Mouse (Mus musculus): ENCODE data around the gene Idh3a. TPM values are rescaled to one million over a fixed set of nuclear protein-coding genes. Genes with fewer than 3 reads are reported as not detected.

Idh3a gene
- total RNA-seq (2012; rRNA removed) (160 and 170 TPM in 2 replicates), polyA plus RNA-seq (2012; ENCODE audit: insufficient read depth in 1 of 2, insufficient read length in 2 of 2, low read depth in 1 of 2, low replicate concordance in 2 of 2, missing spikeins in 1 of 2) (100 to 1,000 TPM; 205 to 282 TPM)

- Histone ChIP-seq H3K4me1 (ENCODE audit: control insufficient read depth in 1 of 2, insufficient read depth in 2 of 2, low read length in 2 of 2) (peaks cover 9 to 31% of the 10 kb centered on the region in 2 experiments; a peak in 3 of 4 replicates), H3K9ac (ENCODE audit: control insufficient read depth, low read depth, low read length, poor library complexity, severe bottlenecking) (peak within 1 kb of the TSS; percentile 91), H3K36me3 (ENCODE audit: control insufficient read depth in 1 of 2, insufficient read depth in 2 of 2, low read length in 2 of 2) (peaks cover 16 to 46% of the 10 kb centered on the region in 2 experiments), H3K79me2 (ENCODE audit: control insufficient read depth, insufficient read depth, low read length, poor library complexity) (peaks cover 37% of the 10 kb centered on the region), H3K4me3 (ENCODE audit: control insufficient read depth in 1 of 2, insufficient read depth in 1 of 2, low read depth in 2 of 2, low read length in 2 of 2) (peak within 1 kb of the TSS; percentile 89 to 94), H3K27me3 (ENCODE audit: control insufficient read depth in 1 of 2, insufficient read depth in 2 of 2, low read length in 2 of 2) (no peaks in the 10 kb centered on the region), H3K9me3 (replicated peaks; ENCODE audit: insufficient read depth, low read length) (no peaks in the 10 kb centered on the region), H3K27ac (ENCODE audit: control insufficient read depth, low read depth, low read length) (peak within 1 kb of the TSS; percentile 98)
- DNase-seq (ENCODE audit: low read depth, low spot score), result peak; percentile 98
- TF ChIP-seq EP300 (IDR thresholded peaks at IDR 0.05; ENCODE audit: low read depth in 1 of 2, low read length in 2 of 2), result no peak
- TF ChIP-seq BHLHE40 (IDR thresholded peaks at IDR 0.05; ENCODE audit: borderline replicate concordance, low read depth, low read length), result no peak
- peak; percentile 77 for TF ChIP-seq SIN3A (IDR thresholded peaks at IDR 0.05; ENCODE audit: low read length)
- peak; percentile 72 for TF ChIP-seq MAX (IDR thresholded peaks at IDR 0.05; ENCODE audit: low read length)
- no peak for TF ChIP-seq USF2 (IDR thresholded peaks at IDR 0.05; ENCODE audit: borderline replicate concordance in 1 of 2, insufficient read depth in 1 of 2, low read depth in 1 of 2, low read length in 2 of 2)
- no peak for TF ChIP-seq ZC3H11A (IDR thresholded peaks at IDR 0.05; ENCODE audit: low read depth, low read length)
- no peak for TF ChIP-seq MEF2A (IDR thresholded peaks at IDR 0.05; ENCODE audit: extremely low read depth, insufficient replicate concordance, low read depth, low read length, poor library complexity, severe bottlenecking)
- TF ChIP-seq NELFE (IDR thresholded peaks at IDR 0.05; ENCODE audit: low read depth, low read length), result peak; percentile 92
- TF ChIP-seq MXI1 (IDR thresholded peaks at IDR 0.05; ENCODE audit: low read depth, low read length), result peak; percentile 79
- TF ChIP-seq USF1 (IDR thresholded peaks at IDR 0.05; ENCODE audit: low read depth, low read length), result peak; percentile 69
- peak; percentile 93 for TF ChIP-seq ELF1 (IDR thresholded peaks at IDR 0.05; ENCODE audit: low read depth, low read length)
- TF ChIP-seq MYC (IDR thresholded peaks at IDR 0.05; ENCODE audit: low read depth, low read length), result 0 out of 2 replicates have a peak, but pooled peaks have one; percentile 66
- TF ChIP-seq ZMIZ1 (IDR thresholded peaks at IDR 0.05; ENCODE audit: low read depth, low read length), result no peak
- TF ChIP-seq MYB (IDR thresholded peaks at IDR 0.05; ENCODE audit: low read depth, low read length), result no peak
- peak; percentile 78 for TF ChIP-seq POLR2AphosphoS2 (IDR thresholded peaks at IDR 0.05; ENCODE audit: low read length)
- TF ChIP-seq CHD2 (IDR thresholded peaks at IDR 0.05; ENCODE audit: low read length), result no peak
- no peak for TF ChIP-seq E2F4 (IDR thresholded peaks at IDR 0.05; ENCODE audit: borderline replicate concordance, low read depth, low read length)
- TF ChIP-seq ZNF384 (IDR thresholded peaks at IDR 0.05; ENCODE audit: low read depth, low read length), result no peak
- TF ChIP-seq CTCF (IDR thresholded peaks at IDR 0.05 in 2 of 3, conservative IDR thresholded peaks at IDR 0.05 in 1 of 3; ENCODE audit: control insufficient read depth in 1 of 3, insufficient read depth in 1 of 3, low read depth in 2 of 3, low read length in 3 of 3, poor library complexity in 1 of 3, severe bottlenecking in 1 of 3), result no peak
- no peak for TF ChIP-seq GATA1 (IDR thresholded peaks at IDR 0.05; ENCODE audit: low read depth, low read length)
- TF ChIP-seq GABPA (IDR thresholded peaks at IDR 0.05; ENCODE audit: low read depth, low read length), result no peak
- peak; percentile 91 to 94 for TF ChIP-seq POLR2A (IDR thresholded peaks at IDR 0.05; ENCODE audit: control insufficient read depth in 1 of 2, insufficient read depth in 1 of 2, low read depth in 1 of 2, low read length in 2 of 2, poor library complexity in 1 of 2)
- TF ChIP-seq RAD21 (IDR thresholded peaks at IDR 0.05; ENCODE audit: low read depth, low read length), result no peak
- no peak for TF ChIP-seq CHD1 (IDR thresholded peaks at IDR 0.05; ENCODE audit: low read depth, low read length)
- TF ChIP-seq RCOR1 (IDR thresholded peaks at IDR 0.05; ENCODE audit: low read depth, low read length), result peak; percentile 11; the same call in 1 of the 2 replicates
- peak; percentile 39; the same call in 1 of the 2 replicates for TF ChIP-seq MAZ (IDR thresholded peaks at IDR 0.05; ENCODE audit: low read depth, low read length)
- TF ChIP-seq HCFC1 (IDR thresholded peaks at IDR 0.05; ENCODE audit: low read depth, low read length), result peak; percentile 80
- TF ChIP-seq ETS1 (IDR thresholded peaks at IDR 0.05; ENCODE audit: low read depth, low read length), result peak; percentile 48; the same call in 1 of the 2 replicates
- no peak for TF ChIP-seq MAFK (IDR thresholded peaks at IDR 0.05; ENCODE audit: borderline replicate concordance, low read depth, low read length)
- peak; percentile 58; the same call in 1 of the 2 replicates for TF ChIP-seq TBP (IDR thresholded peaks at IDR 0.05; ENCODE audit: low read depth, low read length)
- no peak for TF ChIP-seq KAT2A (conservative IDR thresholded peaks at IDR 0.05; ENCODE audit: low read depth, low read length)
- TF ChIP-seq UBTF (IDR thresholded peaks at IDR 0.05; ENCODE audit: borderline replicate concordance, insufficient read depth, low read depth, low read length), result no peak
- no peak for TF ChIP-seq POLR2AphosphoS5 (IDR thresholded peaks at IDR 0.05; ENCODE audit: borderline replicate concordance, low read depth, low read length)
- TF ChIP-seq NRF1 (IDR thresholded peaks at IDR 0.05; ENCODE audit: insufficient read depth, low read depth, low read length, poor library complexity, severe bottlenecking), result peak; percentile 90
These were observed at the start of gene Idh3a for GRCm38 (mm10) chr9:54586199-54587061. Gene Idh3a, plus strand, starts transcription at chr9:54586334.

Measured in MEL (cell line).